ENCODE assay signal across 22 mouse cellular contexts in genomic region chr8:91755062-91755461, GRCm38 (mm10). TPM values are rescaled to one million over a fixed set of nuclear protein-coding genes. Genes with fewer than 3 reads are reported as not detected.
DNase-seq lines count a peak whose midpoint lies in the region; ATAC-seq and TF ChIP-seq lines count a peak whose summit lies in the region.
"Had no signal": no experiment of that assay in that cellular context is flagged by ENCODE, and none has a peak within 500 bp of the region (broad histone marks: within the 10 kb centered on the region; RNA-seq: fewer than 3 reads in every experiment).

No protein-coding gene starts in this region.

- no peaks in the 10 kb centered on the region for H3K9me3 ChIP-seq in kidney, embryonic 14.5 days (ENCODE audit: control insufficient read depth, low read length)
- H3K9me3 ChIP-seq in stomach, postnatal 0 days (ENCODE audit: control insufficient read depth, low read length), result no peaks in the 10 kb centered on the region
- H3K9me3 ChIP-seq: forebrain, embryonic 10.5 days; forebrain, embryonic 13.5 days; hindbrain, embryonic 15.5 days had no signal

- intact Hi-C loops in gastrocnemius, postnatal 36 days (cut with DNase I), result no loop called here

- H3K4me3 ChIP-seq in kidney, embryonic 14.5 days (ENCODE audit: low read length), result no peak overlapping the region
- H3K4me3 ChIP-seq in stomach, postnatal 0 days (ENCODE audit: low read depth, low read length), result no peak overlapping the region
- H3K4me3 ChIP-seq: forebrain, embryonic 10.5 days; forebrain, embryonic 13.5 days; hindbrain, embryonic 12.5 days; hindbrain, embryonic 15.5 days had no signal

- TF ChIP-seq EP300 in stomach, postnatal 0 days (optimal IDR thresholded peaks at IDR 0.05), result no peak

- no peak overlapping the region for H3K9ac ChIP-seq in kidney, embryonic 14.5 days (ENCODE audit: low read depth, low read length)
- no peak overlapping the region for H3K9ac ChIP-seq in stomach, postnatal 0 days (ENCODE audit: low read length)
- H3K9ac ChIP-seq: forebrain, embryonic 13.5 days; hindbrain, embryonic 12.5 days; hindbrain, embryonic 15.5 days had no signal

- ATAC-seq in kidney, embryonic 14.5 days (ENCODE audit: low FRiP score, low TSS enrichment), result no peak
- ATAC-seq in stomach, postnatal 0 days (ENCODE audit: low FRiP score, low TSS enrichment), result no peak
- ATAC-seq: activated CD4-positive, CD25-positive, alpha-beta regulatory T cell, adult 4 months; forebrain, embryonic 13.5 days had no signal

- H3K4me1 ChIP-seq in kidney, embryonic 14.5 days (ENCODE audit: control insufficient read depth, insufficient read depth, low read length), result no peaks in the 10 kb centered on the region
- H3K4me1 ChIP-seq in stomach, postnatal 0 days (replicated peaks; ENCODE audit: control insufficient read depth, insufficient read depth), result no peaks in the 10 kb centered on the region
- H3K4me1 ChIP-seq: forebrain, embryonic 13.5 days; hindbrain, embryonic 12.5 days; hindbrain, embryonic 15.5 days had no signal

- no peak for TF ChIP-seq CTCF in stomach, postnatal 0 days (IDR thresholded peaks at IDR 0.05; ENCODE audit: low read depth)

- H3K27me3 ChIP-seq in kidney, embryonic 14.5 days (ENCODE audit: control insufficient read depth, insufficient read depth, low read length), result no peaks in the 10 kb centered on the region
- H3K27me3 ChIP-seq in stomach, postnatal 0 days (ENCODE audit: control insufficient read depth, insufficient read depth, low read length), result no peaks in the 10 kb centered on the region
- H3K27me3 ChIP-seq: forebrain, embryonic 13.5 days; hindbrain, embryonic 12.5 days had no signal

- no peak overlapping the region for H3K27ac ChIP-seq in kidney, embryonic 14.5 days (ENCODE audit: low read depth, low read length)
- no peak overlapping the region for H3K27ac ChIP-seq in stomach, postnatal 0 days (replicated peaks)
- H3K27ac ChIP-seq: forebrain, embryonic 10.5 days; forebrain, embryonic 13.5 days; hindbrain, embryonic 12.5 days; hindbrain, embryonic 15.5 days had no signal

- DNase-seq in kidney, adult 11 months, result peak; percentile 86
- peak; percentile 90 for DNase-seq in kidney, adult 9 months
- DNase-seq in kidney, postnatal 10 days, result peak; percentile 49
- peak; percentile 74 to 82 for DNase-seq in kidney, postnatal 36 days
- DNase-seq in gastrocnemius, postnatal 36 days, result no peak
- no peak for DNase-seq in thymus, postnatal 0 days (ENCODE audit: low spot score)
- no peak for DNase-seq in stomach, postnatal 0 days (ENCODE audit: low spot score)
- DNase-seq: adrenal gland, adult 8-10 months; adrenal gland, postnatal 25 days; cerebellum, adult 11-12 months; cerebellum, adult 8-10 months; cerebellum, postnatal 10 days; gastrocnemius, postnatal 25 days had no signal

- no peak overlapping the region for H3K4me2 ChIP-seq in kidney, embryonic 14.5 days (replicated peaks; ENCODE audit: low read depth, low read length)
- no peak overlapping the region for H3K4me2 ChIP-seq in stomach, postnatal 0 days (replicated peaks; ENCODE audit: low read depth)
- H3K4me2 ChIP-seq: forebrain, embryonic 13.5 days; heart, embryonic 11.5 days; hindbrain, embryonic 12.5 days; hindbrain, embryonic 15.5 days had no signal

- WGBS in kidney, embryonic 14.5 days, result 82% methylated on average over 9 of the region's 9 CpGs
- 83% methylated on average over 9 of the region's 9 CpGs for WGBS in stomach, postnatal 0 days

- no peaks in the 10 kb centered on the region for H3K36me3 ChIP-seq in kidney, embryonic 14.5 days (ENCODE audit: control insufficient read depth, insufficient read depth, low read length)
- no peaks in the 10 kb centered on the region for H3K36me3 ChIP-seq in stomach, postnatal 0 days (ENCODE audit: control insufficient read depth, insufficient read depth, low read length)
- H3K36me3 ChIP-seq: forebrain, embryonic 10.5 days; hindbrain, embryonic 12.5 days; hindbrain, embryonic 15.5 days had no signal

RNA-seq across cellular contexts. Expression of gene Irx3, which starts 46.8 kb away (rescaled TPM):
- polyA plus RNA-seq in kidney, embryonic 14.5 days (2014; fragmentation: Nextera tagmentation; extraction: Ambion mirVana), result 11.8 and 13.7 TPM in 2 replicates
- total RNA-seq in gastrocnemius, postnatal 36 days (2021), result 1 to 10 TPM in 1 of 2 experiments, under 1 TPM in 1; 0.64 to 1.5 TPM
- 0.87 and 0.99 TPM in 2 replicates for polyA plus RNA-seq in thymus, postnatal 0 days (2015; fragmentation: Nextera tagmentation; extraction: Ambion mirVana)
- 7.6 and 7.7 TPM in 2 replicates for polyA plus RNA-seq in stomach, postnatal 0 days (2015; fragmentation: Nextera tagmentation; extraction: Ambion mirVana)
- total RNA-seq: granulocyte monocyte progenitor cell, adult 5-6 weeks; hematopoietic stem cell, adult 5-6 weeks had no signal
- polyA plus RNA-seq: activated CD4-positive, CD25-positive, alpha-beta regulatory T cell, adult 4 months had no signal

Comparison
In these comparisons a context has a peak if more than half of its experiments do, and no peak if none do; other contexts are left out.
1. DNase-seq: peak in kidney, adult 11 months (single experiment), kidney, adult 9 months (single experiment), kidney, postnatal 10 days (single experiment) and kidney, postnatal 36 days (2 of 2); none in gastrocnemius, postnatal 36 days (0 of 2), thymus, postnatal 0 days (single experiment) and stomach, postnatal 0 days (single experiment).